Mouse (Mus musculus): ENCODE data around the gene Prpf3. TPM values are rescaled to one million over a fixed set of nuclear protein-coding genes. Genes with fewer than 3 reads are reported as not detected.
A peak's percentile ranks its signal among the peaks of the same experiment; 100 is the strongest.

Gene Prpf3
- polyA plus RNA-seq, 1 experiment from 2014 or later: 68.4 TPM

- H3K27me3 ChIP-seq (replicated peaks; ENCODE audit: control insufficient read depth, insufficient read depth, low read length): no peaks in the 10 kb centered on the region
- ATAC-seq (replicated peaks; ENCODE audit: low FRiP score) (no peak), DNase-seq (ENCODE audit: low spot score) (no peak)
- 31% methylated on average over 7 of the region's 7 CpGs for WGBS
- peak overlapping the region; percentile 94 for H3K9ac ChIP-seq (ENCODE audit: low read depth, low read length)
- H3K4me2 ChIP-seq: peak overlapping the region; percentile 87
- peak overlapping the region; percentile 38 for H3K27ac ChIP-seq (ENCODE audit: low read depth, low read length)
- peaks cover 16% of the 10 kb centered on the region; the same call in 1 of the 2 replicates for H3K4me1 ChIP-seq (replicated peaks; ENCODE audit: control insufficient read depth, insufficient read depth, low read length)
- peaks cover 15% of the 10 kb centered on the region for H3K36me3 ChIP-seq (ENCODE audit: control insufficient read depth, insufficient read depth, low read length)
- H3K9me3 ChIP-seq (ENCODE audit: control insufficient read depth, low read length): no peaks in the 10 kb centered on the region
- H3K4me3 ChIP-seq (ENCODE audit: low read depth, low read length): peak overlapping the region; percentile 92
Measured at GRCm38 (mm10) chr3:95856115-95856514, 430 bp upstream of the Prpf3 start.

DNA sequence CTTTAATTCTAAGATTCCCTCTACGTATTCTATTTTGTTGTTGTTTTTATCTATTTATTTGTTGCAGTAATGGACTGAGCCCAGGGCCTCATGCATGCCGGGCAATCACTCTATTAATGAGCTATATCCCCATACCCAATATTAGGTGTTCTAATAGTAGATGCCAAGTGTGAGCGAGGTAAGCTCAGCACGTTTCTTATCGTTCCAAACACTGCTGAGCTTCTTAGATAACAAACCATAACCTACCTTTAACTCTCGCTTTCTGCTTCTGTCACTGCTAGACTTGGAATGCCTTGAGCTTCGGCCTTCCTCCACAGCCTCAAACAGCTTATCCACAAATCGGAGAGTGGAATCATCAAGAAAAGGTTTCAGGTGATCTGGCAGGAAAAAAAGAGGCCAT, 4.4 kb downstream of the Prpf3 start:
- H3K27ac ChIP-seq (ENCODE audit: low read depth, low read length): 0 out of 2 replicates have a peak overlapping the region, but pooled peaks have one; percentile 5
- no peaks in the 10 kb centered on the region for H3K9me3 ChIP-seq (ENCODE audit: control insufficient read depth, low read length)
- no peaks in the 10 kb centered on the region for H3K27me3 ChIP-seq (replicated peaks; ENCODE audit: control insufficient read depth, insufficient read depth, low read length)
- peaks cover 18% of the 10 kb centered on the region; the same call in 1 of the 2 replicates for H3K4me1 ChIP-seq (replicated peaks; ENCODE audit: control insufficient read depth, insufficient read depth, low read length)
- H3K36me3 ChIP-seq (ENCODE audit: control insufficient read depth, insufficient read depth, low read length): peaks cover 48% of the 10 kb centered on the region
- WGBS: 70% methylated on average over 8 of the region's 8 CpGs
- H3K9ac ChIP-seq (ENCODE audit: low read depth, low read length): no peak overlapping the region
- ATAC-seq (replicated peaks; ENCODE audit: low FRiP score): no peak
- H3K4me2 ChIP-seq: peak overlapping the region; percentile 41; the same call in 1 of the 2 replicates
- no peak overlapping the region for H3K4me3 ChIP-seq (ENCODE audit: low read depth, low read length)
- no peak for DNase-seq (ENCODE audit: low spot score)

DNA sequence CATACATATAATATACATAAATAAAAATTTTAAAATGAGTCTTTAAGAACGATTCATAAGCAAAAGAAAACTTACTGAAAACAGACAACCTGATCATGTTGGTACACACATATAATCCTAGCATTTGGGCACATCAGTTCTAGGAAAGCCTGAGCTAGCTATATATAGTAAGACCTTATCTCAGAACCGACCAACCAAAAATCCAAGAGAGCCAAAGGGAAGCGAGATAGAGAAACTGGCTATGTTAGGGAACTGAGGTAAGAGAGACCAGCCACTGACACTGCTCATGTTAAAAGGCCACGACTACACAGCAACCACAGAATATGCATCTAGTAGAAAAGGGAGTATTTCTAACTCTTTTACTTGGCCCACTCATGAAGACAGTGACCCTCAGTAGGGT, 5.1 kb downstream of the Prpf3 start:
- no peak for DNase-seq (ENCODE audit: low spot score)
- Histone ChIP-seq H3K27me3 (replicated peaks; ENCODE audit: control insufficient read depth, insufficient read depth, low read length) (no peaks in the 10 kb centered on the region), H3K36me3 (ENCODE audit: control insufficient read depth, insufficient read depth, low read length) (peaks cover 52% of the 10 kb centered on the region), H3K27ac (ENCODE audit: low read depth, low read length) (0 out of 2 replicates have a peak overlapping the region, but pooled peaks have one; percentile 5), H3K4me1 (replicated peaks; ENCODE audit: control insufficient read depth, insufficient read depth, low read length) (peaks cover 18% of the 10 kb centered on the region; the same call in 1 of the 2 replicates), H3K9ac (ENCODE audit: low read depth, low read length) (no peak overlapping the region), H3K4me3 (ENCODE audit: low read depth, low read length) (no peak overlapping the region), H3K9me3 (ENCODE audit: control insufficient read depth, low read length) (no peaks in the 10 kb centered on the region), H3K4me2 (peak overlapping the region; percentile 41)
- ATAC-seq (replicated peaks; ENCODE audit: low FRiP score): peak; percentile 62; the same call in 1 of the 2 replicates
- WGBS: 51% methylated on average over 4 of the region's 4 CpGs

DNA sequence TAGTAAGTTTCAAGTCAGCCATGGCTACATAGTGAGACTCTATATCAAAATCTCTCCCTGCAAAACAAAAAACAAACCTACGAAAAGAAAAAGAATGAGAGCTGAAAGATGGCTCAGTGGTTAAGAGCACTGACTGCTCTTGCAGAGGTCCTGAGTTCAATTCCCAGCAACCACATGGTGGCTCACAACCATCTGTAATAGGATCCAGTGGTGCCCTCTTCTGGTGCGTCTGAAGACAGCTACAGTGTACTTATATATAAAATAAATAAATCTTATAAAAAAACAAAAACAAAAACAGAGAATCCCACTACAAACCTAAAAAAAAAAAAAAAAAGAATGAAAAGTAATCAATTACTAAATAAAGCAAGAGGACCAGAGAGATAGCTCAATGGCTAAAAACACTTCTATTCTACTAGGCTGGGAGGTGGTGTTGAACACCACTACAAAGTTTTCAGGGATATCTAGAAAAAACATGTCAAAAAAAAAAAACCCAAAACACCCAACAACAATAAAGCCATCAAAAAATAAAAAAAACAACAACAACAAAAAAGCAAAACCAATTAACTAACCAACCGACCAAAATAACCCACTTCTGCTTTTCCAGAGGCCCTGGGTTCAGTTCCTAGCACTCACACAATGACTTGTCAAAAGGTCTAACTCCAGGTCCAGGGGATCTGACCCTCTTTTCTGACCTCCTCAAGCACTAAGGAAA, 13.0 kb downstream of the Prpf3 start:
- H3K9me3 ChIP-seq (ENCODE audit: control insufficient read depth, low read length): no peaks in the 10 kb centered on the region
- H3K4me3 ChIP-seq (ENCODE audit: low read depth, low read length): no peak overlapping the region
- peaks cover 51% of the 10 kb centered on the region for H3K36me3 ChIP-seq (ENCODE audit: control insufficient read depth, insufficient read depth, low read length)
- no peak overlapping the region for H3K9ac ChIP-seq (ENCODE audit: low read depth, low read length)
- H3K27ac ChIP-seq (ENCODE audit: low read depth, low read length): no peak overlapping the region
- ATAC-seq (replicated peaks; ENCODE audit: low FRiP score) (no peak), DNase-seq (ENCODE audit: low spot score) (no peak)
- peaks cover 3% of the 10 kb centered on the region for H3K4me1 ChIP-seq (replicated peaks; ENCODE audit: control insufficient read depth, insufficient read depth, low read length)
- no peak overlapping the region for H3K4me2 ChIP-seq
- 79% methylated on average over 3 of the region's 3 CpGs for WGBS
- no peaks in the 10 kb centered on the region for H3K27me3 ChIP-seq (replicated peaks; ENCODE audit: control insufficient read depth, insufficient read depth, low read length)

DNA sequence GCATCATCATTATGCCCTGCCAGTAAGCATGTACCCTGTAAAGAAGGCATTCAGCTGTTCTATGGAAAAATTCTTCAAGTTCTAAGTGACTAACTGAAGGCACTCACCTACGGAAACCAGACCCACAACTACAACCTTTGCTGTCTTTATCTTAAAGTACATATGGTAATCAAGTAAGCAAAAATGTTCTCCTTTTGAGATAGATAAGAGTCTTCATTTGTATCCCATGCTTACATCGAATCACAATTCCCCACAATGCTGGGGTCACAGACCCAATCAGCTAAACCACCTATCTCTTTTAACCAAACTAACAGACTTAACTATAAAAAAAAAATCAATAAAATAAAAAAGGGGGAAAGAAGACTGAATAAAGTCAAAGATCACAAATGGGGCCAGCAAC, 16.4 kb downstream of the Prpf3 start:
- Histone ChIP-seq H3K4me3 (ENCODE audit: low read depth, low read length) (no peak overlapping the region), H3K27me3 (replicated peaks; ENCODE audit: control insufficient read depth, insufficient read depth, low read length) (no peaks in the 10 kb centered on the region), H3K9me3 (ENCODE audit: control insufficient read depth, low read length) (no peaks in the 10 kb centered on the region), H3K36me3 (ENCODE audit: control insufficient read depth, insufficient read depth, low read length) (peaks cover 38% of the 10 kb centered on the region), H3K4me1 (replicated peaks; ENCODE audit: control insufficient read depth, insufficient read depth, low read length) (peaks cover 3% of the 10 kb centered on the region), H3K27ac (ENCODE audit: low read depth, low read length) (no peak overlapping the region), H3K9ac (ENCODE audit: low read depth, low read length) (no peak overlapping the region), H3K4me2 (no peak overlapping the region)
- DNase-seq (ENCODE audit: low spot score) (no peak), ATAC-seq (replicated peaks; ENCODE audit: low FRiP score) (no peak)
- 71% methylated on average over 2 of the region's 2 CpGs for WGBS

DNA sequence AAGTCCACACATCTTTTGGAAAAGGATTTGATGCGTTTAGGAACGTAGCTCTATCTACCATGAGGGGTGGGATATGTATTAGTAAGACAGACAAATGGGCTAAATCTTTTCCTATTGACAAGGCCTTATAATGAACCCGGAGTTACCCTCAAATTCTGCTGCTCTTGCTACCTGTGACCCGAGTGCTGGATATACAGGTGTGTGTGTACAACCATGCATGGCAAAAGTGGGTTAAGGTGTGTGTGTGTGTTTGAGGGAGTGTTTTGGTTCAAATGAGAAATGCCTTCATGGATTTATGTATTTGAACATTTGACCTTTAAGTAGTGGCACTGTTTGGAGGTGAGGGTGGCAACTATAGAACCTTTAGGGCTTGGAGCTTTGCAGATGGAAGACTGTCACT, 26.6 kb downstream of the Prpf3 start:
- Histone ChIP-seq H3K4me1 (replicated peaks; ENCODE audit: control insufficient read depth, insufficient read depth, low read length) (no peaks in the 10 kb centered on the region), H3K36me3 (ENCODE audit: control insufficient read depth, insufficient read depth, low read length) (peaks cover 47% of the 10 kb centered on the region), H3K4me2 (no peak overlapping the region), H3K27ac (ENCODE audit: low read depth, low read length) (no peak overlapping the region), H3K9ac (ENCODE audit: low read depth, low read length) (no peak overlapping the region), H3K9me3 (ENCODE audit: control insufficient read depth, low read length) (no peaks in the 10 kb centered on the region), H3K27me3 (replicated peaks; ENCODE audit: control insufficient read depth, insufficient read depth, low read length) (no peaks in the 10 kb centered on the region), H3K4me3 (ENCODE audit: low read depth, low read length) (no peak overlapping the region)
- WGBS: 93% methylated on average over 4 of the region's 4 CpGs
- DNase-seq (ENCODE audit: low spot score) (no peak), ATAC-seq (replicated peaks; ENCODE audit: low FRiP score) (no peak)

- Histone ChIP-seq H3K4me1 (replicated peaks; ENCODE audit: control insufficient read depth, insufficient read depth, low read length) (no peaks in the 10 kb centered on the region), H3K9me3 (ENCODE audit: control insufficient read depth, low read length) (no peaks in the 10 kb centered on the region), H3K27ac (ENCODE audit: low read depth, low read length) (no peak overlapping the region), H3K4me3 (ENCODE audit: low read depth, low read length) (no peak overlapping the region), H3K36me3 (ENCODE audit: control insufficient read depth, insufficient read depth, low read length) (peaks cover 30% of the 10 kb centered on the region), H3K9ac (ENCODE audit: low read depth, low read length) (no peak overlapping the region), H3K4me2 (no peak overlapping the region), H3K27me3 (replicated peaks; ENCODE audit: control insufficient read depth, insufficient read depth, low read length) (no peaks in the 10 kb centered on the region)
- DNase-seq (ENCODE audit: low spot score): no peak
- no peak for ATAC-seq (replicated peaks; ENCODE audit: low FRiP score)
- WGBS: 73% methylated on average over 2 of the region's 2 CpGs
Measured at GRCm38 (mm10) chr3:95826275-95826674, 29.4 kb downstream of the Prpf3 start.

DNA sequence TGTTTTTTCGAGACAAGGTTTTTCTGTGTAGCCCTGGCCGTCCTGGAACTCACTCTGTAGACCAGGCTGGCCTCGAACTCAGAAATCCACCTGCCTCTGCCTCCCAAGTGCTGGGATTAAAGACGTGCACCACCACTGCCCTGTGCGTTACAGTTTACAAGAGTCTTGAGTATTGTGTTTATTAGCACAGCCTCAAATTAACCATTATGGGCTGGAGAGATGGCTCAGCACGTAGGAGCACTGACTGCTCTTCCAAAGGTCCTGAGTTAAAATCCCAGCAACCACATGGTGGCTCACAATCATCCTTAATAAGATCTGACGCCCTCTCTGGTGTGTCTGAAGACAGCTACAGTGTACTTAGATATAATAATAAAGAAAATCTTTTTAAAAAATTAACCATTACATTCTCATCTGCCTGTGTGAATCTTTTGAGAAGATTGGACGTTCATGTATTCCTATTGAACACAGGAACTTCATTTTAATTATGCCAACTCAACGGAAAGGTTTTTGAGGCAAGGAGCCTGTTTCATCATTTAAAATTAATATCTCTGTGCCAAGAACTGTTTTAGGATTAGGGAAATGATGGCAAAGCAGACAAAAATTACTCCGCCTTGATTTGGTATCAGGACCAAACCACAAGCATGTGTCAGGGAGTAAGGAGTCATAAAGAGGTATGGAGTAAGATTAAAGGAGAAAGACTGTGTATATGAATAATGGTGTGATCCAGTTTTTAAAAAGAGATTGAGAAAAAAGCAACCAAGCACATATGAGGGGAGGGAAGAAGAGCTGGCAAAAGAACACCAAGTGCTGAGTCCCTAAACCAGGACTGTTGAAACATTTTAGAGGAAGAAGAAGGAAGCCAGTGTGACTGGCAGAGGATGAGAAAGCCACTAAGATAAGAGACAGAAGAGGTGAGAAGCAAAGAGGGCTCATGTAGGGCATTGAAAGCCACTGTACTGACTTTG, 35.4 kb downstream of the Prpf3 start:
- peak overlapping the region; percentile 89 for H3K4me3 ChIP-seq (ENCODE audit: low read depth, low read length)
- peak; percentile 5; the same call in 1 of the 2 replicates for ATAC-seq (replicated peaks; ENCODE audit: low FRiP score)
- no peaks in the 10 kb centered on the region for H3K27me3 ChIP-seq (replicated peaks; ENCODE audit: control insufficient read depth, insufficient read depth, low read length)
- peaks cover 14% of the 10 kb centered on the region for H3K4me1 ChIP-seq (replicated peaks; ENCODE audit: control insufficient read depth, insufficient read depth, low read length)
- peak overlapping the region; percentile 87 for H3K9ac ChIP-seq (ENCODE audit: low read depth, low read length)
- H3K36me3 ChIP-seq (ENCODE audit: control insufficient read depth, insufficient read depth, low read length): no peaks in the 10 kb centered on the region; the same call in 1 of the 2 replicates
- DNase-seq (ENCODE audit: low spot score): no peak
- H3K27ac ChIP-seq (ENCODE audit: low read depth, low read length): peak overlapping the region; percentile 100
- 31% methylated on average over 10 of the region's 10 CpGs for WGBS
- H3K9me3 ChIP-seq (ENCODE audit: control insufficient read depth, low read length): no peaks in the 10 kb centered on the region
- H3K4me2 ChIP-seq: peak overlapping the region; percentile 72

All from liver, embryonic 11.5 days (tissue).